Mouse (Mus musculus) liver, adult 2 months (tissue): ENCODE measurements around the gene Ctc1.

ENCODE experiments used
- CTCF ChIP-seq: fragments of 200-500 bp; IDR thresholded peaks from 2 replicates; pipeline ENCODE4 v1.5.1; 2011; ENCODE audit warnings: low read depth, low read length, control low read depth
- POLR2A ChIP-seq: fragments of 200-500 bp; IDR thresholded peaks from 2 replicates; pipeline ENCODE4 v1.6.1; 2011; ENCODE audit warnings: low read length, control low read depth; ENCODE audit not compliant: insufficient read depth; ENCODE audit errors: extremely low read depth

DNA sequence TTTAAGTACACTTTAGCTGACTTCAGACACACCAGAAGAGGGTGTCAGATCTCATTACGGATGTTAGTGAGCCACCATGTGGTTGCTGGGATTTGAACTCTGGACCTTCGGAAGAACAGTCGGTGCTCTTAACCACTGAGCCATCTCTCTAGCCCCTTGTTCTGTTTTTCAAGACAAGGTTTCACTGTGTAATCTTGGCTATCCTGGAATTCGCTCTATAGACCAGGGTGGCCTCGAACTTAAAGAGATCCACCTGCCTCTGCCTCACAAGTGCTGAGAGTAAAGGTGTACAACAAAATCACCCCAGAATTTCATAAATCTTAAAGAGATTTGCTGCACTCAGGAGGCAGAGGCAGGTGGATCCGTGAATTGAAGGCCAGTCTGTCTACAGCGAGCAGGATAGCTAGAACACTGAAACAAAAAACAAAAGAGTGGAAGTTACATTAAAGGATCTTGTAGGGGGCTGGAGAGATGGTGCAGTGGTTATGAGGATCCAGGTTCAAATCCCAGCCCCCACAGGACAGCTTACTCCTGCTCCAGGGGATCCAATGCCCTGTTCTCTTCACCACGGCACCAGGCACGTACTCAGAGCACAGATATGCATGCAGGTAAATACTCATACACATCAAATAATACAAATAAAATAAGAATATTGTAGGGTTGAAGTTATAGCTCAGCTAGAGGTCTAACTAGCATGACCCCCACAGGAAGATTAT lies 60.2 kb downstream of the Ctc1 start:
- TF ChIP-seq CTCF (no peak), POLR2A (no peak)
